Mouse (Mus musculus): ENCODE data around the gene Ulk4.

Ulk4 gene

GRCm38 (mm10) chr9:121019932-121020331 is 257.1 kb downstream of the Ulk4 start:
- DNase-seq (ENCODE audit: low spot score) = no peak

- no peak for DNase-seq (ENCODE audit: low spot score)
These were observed 258.3 kb downstream of the Ulk4 start for GRCm38 (mm10) chr9:121018524-121019315.

- no peak for DNase-seq (ENCODE audit: low spot score)
These were observed 261.0 kb downstream of the Ulk4 start for GRCm38 (mm10) chr9:121015810-121016502.

- no peak for DNase-seq (ENCODE audit: low spot score)
These were observed 265.5 kb downstream of the Ulk4 start for GRCm38 (mm10) chr9:121011540-121011939.

- DNase-seq (ENCODE audit: low spot score) = no peak
These were observed 266.5 kb downstream of the Ulk4 start for GRCm38 (mm10) chr9:121010544-121010943.

GRCm38 (mm10) chr9:121005961-121006360 is 271.0 kb downstream of the Ulk4 start:
- no peak for DNase-seq (ENCODE audit: low spot score)

- no peak for DNase-seq (ENCODE audit: low spot score)
These were observed 275.1 kb downstream of the Ulk4 start for GRCm38 (mm10) chr9:121001681-121002540.

GRCm38 (mm10) chr9:121000641-121001320 is 276.2 kb downstream of the Ulk4 start:
- DNase-seq (ENCODE audit: low spot score) = no peak

GRCm38 (mm10) chr9:120998696-120999095 is 278.3 kb downstream of the Ulk4 start:
- no peak for DNase-seq (ENCODE audit: low spot score)

- no peak for DNase-seq (ENCODE audit: low spot score)
These were observed 282.5 kb downstream of the Ulk4 start for GRCm38 (mm10) chr9:120994223-120995155.

GRCm38 (mm10) chr9:120993004-120993403 is 284.0 kb downstream of the Ulk4 start:
- DNase-seq (ENCODE audit: low spot score) = no peak

GRCm38 (mm10) chr9:120991801-120992200 is 285.2 kb downstream of the Ulk4 start:
- DNase-seq (ENCODE audit: low spot score) = no peak

- DNase-seq (ENCODE audit: low spot score) = no peak
These were observed 286.9 kb downstream of the Ulk4 start for GRCm38 (mm10) chr9:120989806-120990700.

GRCm38 (mm10) chr9:120988088-120988487 is 288.9 kb downstream of the Ulk4 start:
- no peak for DNase-seq (ENCODE audit: low spot score)

GRCm38 (mm10) chr9:120986994-120987393 is 290.0 kb downstream of the Ulk4 start:
- DNase-seq (ENCODE audit: low spot score) = no peak

GRCm38 (mm10) chr9:120986255-120986654 is 290.7 kb downstream of the Ulk4 start:
- DNase-seq (ENCODE audit: low spot score) = no peak

- DNase-seq (ENCODE audit: low spot score) = no peak
These were observed 291.5 kb downstream of the Ulk4 start for GRCm38 (mm10) chr9:120985524-120985923.

- DNase-seq (ENCODE audit: low spot score) = no peak
These were observed 292.0 kb downstream of the Ulk4 start for GRCm38 (mm10) chr9:120985009-120985408.

GRCm38 (mm10) chr9:120984509-120984908 is 292.5 kb downstream of the Ulk4 start:
- no peak for DNase-seq (ENCODE audit: low spot score)

GRCm38 (mm10) chr9:120983849-120984248 is 293.1 kb downstream of the Ulk4 start:
- no peak for DNase-seq (ENCODE audit: low spot score)

All from urinary bladder, postnatal 10 days (tissue).